Comparison of ENCODE assay signal across 11 mouse cellular contexts in genomic region chr11:61647956-61648748, GRCm38 (mm10). TPM values are rescaled to one million over a fixed set of nuclear protein-coding genes. Genes with fewer than 3 reads are reported as not detected.
DNase-seq lines count a peak whose midpoint lies in the region; ATAC-seq lines count a peak whose summit lies in the region.
"Had no signal": no experiment of that assay in that cellular context is flagged by ENCODE, and none has a peak within 500 bp of the region (broad histone marks: within the 10 kb centered on the region; RNA-seq: fewer than 3 reads in every experiment).

No protein-coding gene starts in this region.

- peak; percentile 38 for DNase-seq in heart, postnatal 4 days
- no peak for DNase-seq in heart, embryonic 10.5 days (ENCODE audit: low spot score)
- DNase-seq in A20 (ENCODE audit: low read depth, low spot score) (peak; percentile 87), MN1 (ENCODE audit: low spot score) (peak; percentile 26)
- DNase-seq in layer of hippocampus, adult 8-10 months (ENCODE audit: low spot score in 2 of 2), result no peak
- no peak for DNase-seq in spleen, adult 18-20 months
- DNase-seq: right cerebral cortex, postnatal 4 days had no signal

- 0 out of 2 replicates have a peak, but pooled peaks have one; percentile 15 for ATAC-seq in kidney, embryonic 16.5 days (ENCODE audit: low FRiP score, low TSS enrichment)
- ATAC-seq: forebrain, embryonic 16.5 days had no signal

- H3K4me1 ChIP-seq in heart, embryonic 10.5 days, result peaks cover 3% of the 10 kb centered on the region; the same call in 1 of the 2 replicates
- peaks cover 3% of the 10 kb centered on the region for H3K4me1 ChIP-seq in kidney, embryonic 16.5 days (ENCODE audit: insufficient read depth, low read length)
- H3K4me1 ChIP-seq: neural tube, embryonic 12.5 days had no signal

- H3K4me3 ChIP-seq in heart, embryonic 10.5 days, result no peak overlapping the region
- no peak overlapping the region for H3K4me3 ChIP-seq in kidney, embryonic 16.5 days (ENCODE audit: low read length)
- H3K4me3 ChIP-seq: limb, embryonic 13.5 days; neural tube, embryonic 12.5 days had no signal

- H3K27ac ChIP-seq in heart, embryonic 10.5 days, result no peak overlapping the region
- H3K27ac ChIP-seq in kidney, embryonic 16.5 days (ENCODE audit: low read length), result no peak overlapping the region
- H3K27ac ChIP-seq: limb, embryonic 13.5 days; neural tube, embryonic 12.5 days had no signal

- no peaks in the 10 kb centered on the region for H3K27me3 ChIP-seq in heart, embryonic 10.5 days (ENCODE audit: insufficient read depth, poor library complexity, severe bottlenecking)
- no peaks in the 10 kb centered on the region for H3K27me3 ChIP-seq in kidney, embryonic 16.5 days (ENCODE audit: insufficient read depth, low read length)
- H3K27me3 ChIP-seq: limb, embryonic 13.5 days; neural tube, embryonic 12.5 days had no signal

- no peaks in the 10 kb centered on the region for H3K36me3 ChIP-seq in heart, embryonic 10.5 days
- H3K36me3 ChIP-seq in kidney, embryonic 16.5 days (ENCODE audit: insufficient read depth, low read length), result no peaks in the 10 kb centered on the region
- H3K36me3 ChIP-seq: limb, embryonic 13.5 days; neural tube, embryonic 12.5 days had no signal

- H3K9ac ChIP-seq in kidney, embryonic 16.5 days (replicated peaks; ENCODE audit: low read length), result no peak overlapping the region
- H3K9ac ChIP-seq: limb, embryonic 13.5 days; neural tube, embryonic 12.5 days had no signal

- 76% methylated on average over 6 of the region's 6 CpGs for WGBS in heart, embryonic 10.5 days
- WGBS in kidney, embryonic 16.5 days, result 48% methylated on average over 6 of the region's 6 CpGs

- no peaks in the 10 kb centered on the region for H3K9me3 ChIP-seq in heart, embryonic 10.5 days
- H3K9me3 ChIP-seq in kidney, embryonic 16.5 days (ENCODE audit: low read length), result no peaks in the 10 kb centered on the region
- H3K9me3 ChIP-seq: limb, embryonic 13.5 days; neural tube, embryonic 12.5 days had no signal

- no peak overlapping the region for H3K4me2 ChIP-seq in kidney, embryonic 16.5 days (replicated peaks; ENCODE audit: low read depth, low read length)
- H3K4me2 ChIP-seq: limb, embryonic 13.5 days; neural tube, embryonic 12.5 days had no signal

RNA-seq across cellular contexts. Expression of gene Grap, which starts 4.9 kb away (rescaled TPM):
- total RNA-seq in heart, postnatal 4 days (2021), result 10 to 100 TPM in 1 of 2 experiments, 1 to 10 TPM in 1; 8.8 to 10.4 TPM
- 10.2 and 11.8 TPM in 2 replicates for polyA plus RNA-seq in heart, embryonic 10.5 days (2016; fragmentation: Nextera tagmentation; extraction: Ambion mirVana)
- 13.6 and 16.3 TPM in 2 replicates for polyA plus RNA-seq in kidney, embryonic 16.5 days (2015; fragmentation: Nextera tagmentation; extraction: Ambion mirVana)
- total RNA-seq in layer of hippocampus, adult 8-10 months (2022), result 1 to 10 TPM; 4.3 to 6.3 (median 5.2) TPM

RNA-seq across cellular contexts. Expression of gene Fam83g, which starts 35.7 kb away (rescaled TPM):
- under 1 TPM; 0.17 to 0.25 TPM for total RNA-seq in heart, postnatal 4 days (2021)
- 3.2 and 3.3 TPM in 2 replicates for polyA plus RNA-seq in heart, embryonic 10.5 days (2016; fragmentation: Nextera tagmentation; extraction: Ambion mirVana)
- polyA plus RNA-seq in kidney, embryonic 16.5 days (2015; fragmentation: Nextera tagmentation; extraction: Ambion mirVana), result 3.0 and 3.1 TPM in 2 replicates
- total RNA-seq in layer of hippocampus, adult 8-10 months (2022), result under 1 TPM in 3 of 4 experiments, not detected in 1; 0.06 to 0.20 (median 0.09) TPM

Comparison
In these comparisons a context has a peak if more than half of its experiments do, and no peak if none do; other contexts are left out.
1. DNase-seq: peak in heart, postnatal 4 days (single experiment), A20 (single experiment) and MN1 (single experiment); none in heart, embryonic 10.5 days (single experiment), layer of hippocampus, adult 8-10 months (0 of 2) and spleen, adult 18-20 months (0 of 2).